In genomic region chr2:108145694-108146093, GRCm38 (mm10) we compare ENCODE assay signal across 20 mouse cellular contexts.
DNase-seq lines count a peak whose midpoint lies in the region; ATAC-seq and TF ChIP-seq lines count a peak whose summit lies in the region.
"Had no signal": no experiment of that assay in that cellular context is flagged by ENCODE, and none has a peak within 500 bp of the region (broad histone marks: within the 10 kb centered on the region; RNA-seq: fewer than 3 reads in every experiment).

No protein-coding gene starts in this region.

- H3K4me3 ChIP-seq in hindbrain, embryonic 12.5 days, result no peak overlapping the region
- no peak overlapping the region for H3K4me3 ChIP-seq in hindbrain, embryonic 14.5 days (replicated peaks; ENCODE audit: low read length)

- POLR2A ChIA-PET in Patski (lab: Charles Lee), result no interaction called here

- 52% methylated on average over 2 of the region's 2 CpGs for WGBS in hindbrain, embryonic 12.5 days
- WGBS in hindbrain, embryonic 14.5 days, result 49% methylated on average over 2 of the region's 2 CpGs

- in situ Hi-C loops in Patski (cut with MboI; ENCODE audit: low pct_unique_long_range_greater_than_20kb), result no loop called here

- no peak overlapping the region for H3K27ac ChIP-seq in hindbrain, embryonic 12.5 days
- H3K27ac ChIP-seq in hindbrain, embryonic 14.5 days, result no peak overlapping the region

- peak; percentile 97 for ATAC-seq in Patski
- no peak for ATAC-seq in hindbrain, embryonic 12.5 days (ENCODE audit: low FRiP score)
- ATAC-seq in hindbrain, embryonic 14.5 days (ENCODE audit: low FRiP score), result no peak
- ATAC-seq: activated CD4-positive, CD25-positive, alpha-beta regulatory T cell, adult 4 months; CD4-positive, CD25-positive, alpha-beta regulatory T cell, adult 4 months had no signal

- no peaks in the 10 kb centered on the region for H3K36me3 ChIP-seq in hindbrain, embryonic 12.5 days
- H3K36me3 ChIP-seq in hindbrain, embryonic 14.5 days (replicated peaks; ENCODE audit: control insufficient read depth, insufficient read depth), result no peaks in the 10 kb centered on the region
- H3K36me3 ChIP-seq: G1E had no signal

- CTCF ChIA-PET in Patski (lab: Charles Lee), result no interaction called here

- no peak overlapping the region for H3K9ac ChIP-seq in hindbrain, embryonic 12.5 days
- H3K9ac ChIP-seq in hindbrain, embryonic 14.5 days, result no peak overlapping the region

- no peaks in the 10 kb centered on the region for H3K27me3 ChIP-seq in Patski
- no peaks in the 10 kb centered on the region for H3K27me3 ChIP-seq in hindbrain, embryonic 12.5 days
- no peaks in the 10 kb centered on the region for H3K27me3 ChIP-seq in hindbrain, embryonic 14.5 days (ENCODE audit: control insufficient read depth, insufficient read depth, low read length)
- H3K27me3 ChIP-seq: CH12.LX had no signal

- H3K9me3 ChIP-seq in hindbrain, embryonic 12.5 days (replicated peaks), result no peaks in the 10 kb centered on the region
- no peaks in the 10 kb centered on the region for H3K9me3 ChIP-seq in hindbrain, embryonic 14.5 days (ENCODE audit: control insufficient read depth, low read length)
- H3K9me3 ChIP-seq: G1E had no signal

- H3K4me1 ChIP-seq in hindbrain, embryonic 12.5 days, result no peaks in the 10 kb centered on the region
- no peaks in the 10 kb centered on the region for H3K4me1 ChIP-seq in hindbrain, embryonic 14.5 days (replicated peaks; ENCODE audit: control insufficient read depth, insufficient read depth, low read length)

- no peak overlapping the region for H3K4me2 ChIP-seq in hindbrain, embryonic 12.5 days (replicated peaks)
- H3K4me2 ChIP-seq in hindbrain, embryonic 14.5 days (replicated peaks), result no peak overlapping the region

- DNase-seq in Muller cell, postnatal 12 days (ENCODE audit: inconsistent ontology term), result peak; percentile 52
- peak; percentile 62 for DNase-seq in Patski (ENCODE audit: low read depth, low spot score)
- DNase-seq in hindbrain, embryonic 14.5 days (ENCODE audit: low spot score), result no peak
- DNase-seq: adrenal gland, adult 2 months; adrenal gland, adult 8-10 months; adrenal gland, postnatal 10 days; adrenal gland, postnatal 14 days; adrenal gland, postnatal 25 days; adrenal gland, postnatal 36 days; B cell, adult 2 months; cerebellum, adult 11 months; cerebellum, adult 11-12 months; cerebellum, adult 18-20 months; cerebellum, adult 2 months; cerebellum, adult 8-10 months had no signal

- TF ChIP-seq CTCF in Patski (IDR thresholded peaks at IDR 0.05), result no peak
